Mouse (Mus musculus): Measurements from ENCODE around the gene Dlst. TPM values are rescaled to one million over a fixed set of nuclear protein-coding genes. Genes with fewer than 3 reads are reported as not detected.

Gene Dlst
- polyA plus RNA-seq, 1 experiment from 2014 or later = 102 TPM

- H3K36me3 ChIP-seq = peaks cover 83% of the 10 kb centered on the region
Observed at GRCm38 (mm10) chr12:85123108-85123530, 12.5 kb downstream of the Dlst start.

DNA sequence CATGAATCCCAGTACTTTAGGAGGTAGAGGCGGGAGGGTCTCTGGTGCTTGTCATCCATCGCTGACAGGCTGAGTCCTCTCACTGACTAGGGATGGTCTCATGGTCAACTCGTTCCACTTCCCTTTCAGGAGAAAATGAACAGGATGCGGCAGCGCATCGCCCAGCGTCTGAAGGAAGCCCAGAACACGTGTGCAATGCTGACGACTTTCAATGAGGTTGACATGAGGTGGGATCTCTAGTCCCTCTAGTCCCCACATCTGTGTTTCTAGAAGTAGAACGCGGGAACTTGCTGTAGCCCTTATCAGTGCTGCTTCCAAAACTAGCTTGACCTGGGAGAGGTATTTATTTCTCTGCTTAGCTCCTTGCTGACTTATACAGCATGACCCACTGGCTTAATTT, 13.0 kb downstream of the Dlst start:
- no peak overlapping the region for H3K4me2 ChIP-seq (replicated peaks)
- no peak overlapping the region for H3K9ac ChIP-seq
- H3K27ac ChIP-seq = no peak overlapping the region
- no peak for ATAC-seq (ENCODE audit: low FRiP score)
- H3K36me3 ChIP-seq = peaks cover 85% of the 10 kb centered on the region
- no peaks in the 10 kb centered on the region for H3K4me1 ChIP-seq
- H3K27me3 ChIP-seq = no peaks in the 10 kb centered on the region
- WGBS = 95% methylated on average over 11 of the region's 11 CpGs
- H3K4me3 ChIP-seq = no peak overlapping the region
- no peaks in the 10 kb centered on the region for H3K9me3 ChIP-seq (replicated peaks)

More at GRCm38 (mm10) chr12:85123108-85123530, 12.5 kb downstream of the Dlst start:
- Histone ChIP-seq H3K4me3 (no peak overlapping the region), H3K9ac (no peak overlapping the region), H3K27ac (no peak overlapping the region), H3K9me3 (replicated peaks) (no peaks in the 10 kb centered on the region), H3K27me3 (no peaks in the 10 kb centered on the region), H3K4me1 (no peaks in the 10 kb centered on the region), H3K4me2 (replicated peaks) (no peak overlapping the region)
- ATAC-seq (ENCODE audit: low FRiP score) = no peak
- 91% methylated on average over 9 of the region's 9 CpGs for WGBS

DNA sequence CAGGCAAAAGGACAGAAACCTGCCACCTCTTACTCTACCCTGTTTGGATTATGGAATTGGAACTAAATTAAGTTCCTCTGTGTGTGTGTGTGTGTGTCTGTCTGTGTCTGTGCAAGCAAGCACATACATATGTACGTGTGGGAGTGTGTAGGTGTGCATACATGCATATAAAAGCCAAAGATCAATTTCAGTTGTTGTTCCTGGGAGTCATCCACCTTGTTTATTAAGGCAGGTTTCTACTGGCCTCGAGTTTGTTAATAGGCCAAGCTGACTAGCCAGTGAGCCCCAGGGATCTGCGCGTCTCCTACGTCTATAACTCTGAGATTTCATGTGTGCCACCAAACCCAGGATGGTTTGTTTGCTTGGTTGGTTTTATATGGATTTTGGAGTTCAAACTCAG, 14.1 kb downstream of the Dlst start:
- H3K27me3 ChIP-seq = no peaks in the 10 kb centered on the region
- no peak overlapping the region for H3K27ac ChIP-seq
- no peak overlapping the region for H3K9ac ChIP-seq
- 97% methylated on average over 5 of the region's 5 CpGs for WGBS
- no peaks in the 10 kb centered on the region for H3K4me1 ChIP-seq
- no peaks in the 10 kb centered on the region for H3K9me3 ChIP-seq (replicated peaks)
- H3K36me3 ChIP-seq = peaks cover 83% of the 10 kb centered on the region
- H3K4me2 ChIP-seq (replicated peaks) = no peak overlapping the region
- no peak for ATAC-seq (ENCODE audit: low FRiP score)
- H3K4me3 ChIP-seq = no peak overlapping the region

GRCm38 (mm10) chr12:85126986-85127603, 16.5 kb downstream of the Dlst start:
- Histone ChIP-seq H3K4me2 (replicated peaks) (no peak overlapping the region), H3K9me3 (replicated peaks) (no peaks in the 10 kb centered on the region), H3K9ac (no peak overlapping the region), H3K27ac (no peak overlapping the region), H3K27me3 (no peaks in the 10 kb centered on the region), H3K4me1 (no peaks in the 10 kb centered on the region), H3K4me3 (no peak overlapping the region), H3K36me3 (peaks cover 84% of the 10 kb centered on the region)
- 89% methylated on average over 8 of the region's 8 CpGs for WGBS
- no peak for ATAC-seq (ENCODE audit: low FRiP score)

DNA sequence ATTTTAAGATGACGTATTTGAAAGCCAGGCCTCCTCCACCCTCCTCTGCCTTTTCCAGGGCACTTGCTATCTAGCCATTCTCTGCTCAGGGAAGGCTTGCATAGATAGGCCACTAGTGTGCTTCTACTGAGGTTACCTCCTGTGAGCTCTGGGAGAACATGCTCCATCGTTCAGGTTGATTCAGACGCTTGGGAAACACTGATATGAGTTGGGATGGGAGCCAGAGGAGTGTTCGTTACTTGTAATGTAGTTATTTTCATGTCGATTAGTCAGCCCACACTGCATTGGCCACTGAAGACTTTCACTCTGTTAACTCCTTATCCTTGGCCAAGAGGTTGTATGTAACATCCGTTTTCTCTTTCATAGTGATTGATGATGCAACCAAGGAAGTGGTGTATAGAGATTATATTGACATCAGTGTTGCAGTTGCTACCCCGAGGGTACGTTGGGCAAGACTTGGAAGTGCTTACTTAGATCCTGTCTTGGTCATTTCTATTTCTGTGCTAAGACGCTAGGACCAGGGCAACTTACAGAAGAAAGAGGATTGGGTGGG, 18.9 kb downstream of the Dlst start:
- Histone ChIP-seq H3K9ac (no peak overlapping the region), H3K4me1 (no peaks in the 10 kb centered on the region), H3K9me3 (replicated peaks) (no peaks in the 10 kb centered on the region), H3K36me3 (peaks cover 83% of the 10 kb centered on the region), H3K27ac (no peak overlapping the region), H3K4me2 (replicated peaks) (no peak overlapping the region), H3K4me3 (no peak overlapping the region), H3K27me3 (no peaks in the 10 kb centered on the region)
- no peak for ATAC-seq (ENCODE audit: low FRiP score)
- 97% methylated on average over 9 of the region's 9 CpGs for WGBS

- Histone ChIP-seq H3K9ac (no peak overlapping the region), H3K27ac (no peak overlapping the region), H3K9me3 (replicated peaks) (no peaks in the 10 kb centered on the region), H3K4me3 (no peak overlapping the region), H3K27me3 (no peaks in the 10 kb centered on the region), H3K36me3 (peaks cover 84% of the 10 kb centered on the region), H3K4me2 (replicated peaks) (no peak overlapping the region), H3K4me1 (no peaks in the 10 kb centered on the region)
- no peak for ATAC-seq (ENCODE audit: low FRiP score)
- 91% methylated on average over 6 of the region's 6 CpGs for WGBS
Observed at GRCm38 (mm10) chr12:85131361-85131760, 20.7 kb downstream of the Dlst start.

DNA sequence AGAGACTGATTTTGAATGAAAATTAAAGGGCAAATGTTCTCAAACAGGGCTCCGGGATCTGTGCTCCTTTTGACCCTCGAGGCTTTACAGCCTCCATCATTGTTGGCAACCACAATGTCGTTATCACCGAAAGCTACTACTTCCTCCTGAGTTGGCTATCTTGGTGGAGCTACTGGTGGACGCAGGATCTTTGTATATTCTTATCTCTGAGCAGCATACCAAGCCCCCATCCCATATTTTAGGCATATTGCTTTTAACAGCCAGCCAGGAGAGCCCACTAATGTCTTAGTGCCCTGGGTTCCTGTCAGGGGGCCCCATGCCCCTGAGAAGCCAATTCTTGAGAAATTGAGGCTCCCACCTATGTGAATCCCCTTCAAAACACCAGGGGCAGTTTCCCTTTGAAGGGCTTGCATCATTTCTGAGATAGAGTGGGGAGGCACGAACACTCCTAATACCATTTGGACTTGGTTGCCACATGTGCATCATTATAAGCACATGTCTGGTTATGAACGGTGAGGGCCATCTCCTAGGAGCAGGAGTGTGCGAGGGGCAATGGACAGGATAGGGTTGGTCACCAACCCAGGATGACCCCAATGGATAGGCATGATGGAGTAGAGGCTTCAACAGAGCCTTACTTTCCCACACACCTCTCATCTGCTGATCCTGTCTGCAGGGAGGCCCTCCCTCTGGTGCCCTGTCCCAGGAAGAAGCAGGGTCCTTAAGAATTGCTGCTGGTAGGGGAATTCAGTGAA, 23.6 kb downstream of the Dlst start:
- no peak for ATAC-seq (ENCODE audit: low FRiP score)
- Histone ChIP-seq H3K27ac (no peak overlapping the region), H3K4me1 (no peaks in the 10 kb centered on the region), H3K9me3 (replicated peaks) (no peaks in the 10 kb centered on the region), H3K4me3 (no peak overlapping the region), H3K27me3 (no peaks in the 10 kb centered on the region), H3K36me3 (peaks cover 61% of the 10 kb centered on the region), H3K9ac (no peak overlapping the region), H3K4me2 (replicated peaks) (no peak overlapping the region)
- WGBS = 86% methylated on average over 8 of the region's 8 CpGs

- WGBS = 82% methylated on average over 19 of the region's 19 CpGs
- Histone ChIP-seq H3K4me3 (no peak overlapping the region), H3K9ac (no peak overlapping the region), H3K27ac (no peak overlapping the region), H3K4me2 (replicated peaks) (no peak overlapping the region), H3K36me3 (peaks cover 45% of the 10 kb centered on the region), H3K27me3 (0 out of 2 replicates have a peak, but pooled peaks cover 3% of the 10 kb centered on the region), H3K9me3 (replicated peaks) (no peaks in the 10 kb centered on the region), H3K4me1 (no peaks in the 10 kb centered on the region)
- ATAC-seq (ENCODE audit: low FRiP score) = no peak
Observed at GRCm38 (mm10) chr12:85135513-85136470, 25.2 kb downstream of the Dlst start.

- WGBS = 81% methylated on average over 4 of the region's 4 CpGs
- no peak for ATAC-seq (ENCODE audit: low FRiP score)
- Histone ChIP-seq H3K4me3 (no peak overlapping the region), H3K36me3 (peaks cover 38% of the 10 kb centered on the region), H3K9me3 (replicated peaks) (no peaks in the 10 kb centered on the region), H3K4me1 (no peaks in the 10 kb centered on the region), H3K27me3 (0 out of 2 replicates have a peak, but pooled peaks cover 4% of the 10 kb centered on the region), H3K9ac (no peak overlapping the region), H3K27ac (no peak overlapping the region), H3K4me2 (replicated peaks) (no peak overlapping the region)
Observed at GRCm38 (mm10) chr12:85136627-85137026, 26.0 kb downstream of the Dlst start.

DNA sequence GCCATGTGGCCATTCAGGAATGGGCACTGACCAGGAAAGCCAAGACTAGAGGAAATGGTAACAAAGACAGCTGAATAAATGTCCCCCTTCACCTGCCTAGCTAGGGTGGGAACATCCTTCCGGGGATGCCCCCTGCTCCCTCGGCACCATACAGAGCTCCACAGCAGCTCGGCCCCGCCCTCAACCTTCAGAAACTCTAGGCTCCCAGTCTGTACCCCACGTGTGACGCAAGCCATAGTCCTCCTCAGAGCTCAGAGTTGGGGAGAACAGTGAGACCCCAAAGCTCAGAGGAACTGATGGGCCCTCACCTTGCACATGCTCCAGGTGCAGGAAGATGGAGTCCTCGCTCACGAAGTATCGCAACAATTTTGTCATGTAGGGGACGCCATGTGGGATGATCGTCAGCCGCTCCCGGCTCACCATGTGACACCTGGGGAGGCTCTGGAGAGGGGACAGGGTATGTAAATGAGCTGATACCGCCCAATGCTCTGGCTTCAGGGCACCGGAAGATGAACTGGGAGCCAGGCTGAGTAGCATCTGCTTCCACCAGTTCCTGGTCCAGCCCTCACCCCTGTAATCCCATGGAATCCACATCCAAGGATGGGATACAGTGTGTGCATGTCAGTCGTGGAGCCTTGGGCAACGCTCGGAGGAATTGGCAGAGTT, 29.5 kb downstream of the Dlst start:
- 0 out of 2 replicates have a peak, but pooled peaks cover 4% of the 10 kb centered on the region for H3K27me3 ChIP-seq
- no peaks in the 10 kb centered on the region for H3K4me1 ChIP-seq
- peaks cover 8% of the 10 kb centered on the region for H3K36me3 ChIP-seq
- H3K27ac ChIP-seq = no peak overlapping the region
- no peak overlapping the region for H3K4me2 ChIP-seq (replicated peaks)
- no peak overlapping the region for H3K9ac ChIP-seq
- no peaks in the 10 kb centered on the region for H3K9me3 ChIP-seq (replicated peaks)
- ATAC-seq (ENCODE audit: low FRiP score) = no peak
- 45% methylated on average over 18 of the region's 18 CpGs for WGBS
- H3K4me3 ChIP-seq = no peak overlapping the region

DNA sequence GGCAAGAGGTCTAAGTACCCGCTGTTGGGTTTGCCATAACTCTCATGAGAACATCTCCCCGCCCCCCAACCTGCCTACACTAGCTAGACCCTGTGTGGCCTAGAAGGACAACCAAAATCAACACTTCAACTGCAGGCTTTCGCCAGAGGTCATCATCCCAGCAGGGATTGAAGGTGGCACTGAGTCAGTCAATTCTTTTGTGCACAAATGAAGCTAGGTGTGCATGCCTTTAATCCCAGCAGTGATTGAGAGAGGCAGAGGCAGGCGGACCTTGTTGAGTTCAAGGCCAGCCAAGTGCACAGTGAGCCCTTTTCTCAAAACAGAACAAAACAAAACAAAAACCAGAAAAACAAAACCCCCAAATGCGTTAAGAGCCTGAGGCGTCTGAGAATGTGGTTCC, 30.5 kb downstream of the Dlst start:
- no peak overlapping the region for H3K4me2 ChIP-seq (replicated peaks)
- H3K27ac ChIP-seq = no peak overlapping the region
- 76% methylated on average over 6 of the region's 6 CpGs for WGBS
- H3K9ac ChIP-seq = no peak overlapping the region
- peaks cover 6% of the 10 kb centered on the region for H3K4me1 ChIP-seq
- 0 out of 2 replicates have a peak, but pooled peaks cover 4% of the 10 kb centered on the region for H3K27me3 ChIP-seq
- H3K9me3 ChIP-seq (replicated peaks) = no peaks in the 10 kb centered on the region
- no peaks in the 10 kb centered on the region for H3K36me3 ChIP-seq
- no peak overlapping the region for H3K4me3 ChIP-seq
- ATAC-seq (ENCODE audit: low FRiP score) = no peak

Data from hindbrain, embryonic 12.5 days (tissue).